Mouse (Mus musculus): Measurements from ENCODE around the gene Dnmt3c. TPM values are rescaled to one million over a fixed set of nuclear protein-coding genes. Genes with fewer than 3 reads are reported as not detected.

The Dnmt3c gene
- total and polyA plus RNA-seq, 3 experiments, result 0.06 TPM; not detected in 2

DNA sequence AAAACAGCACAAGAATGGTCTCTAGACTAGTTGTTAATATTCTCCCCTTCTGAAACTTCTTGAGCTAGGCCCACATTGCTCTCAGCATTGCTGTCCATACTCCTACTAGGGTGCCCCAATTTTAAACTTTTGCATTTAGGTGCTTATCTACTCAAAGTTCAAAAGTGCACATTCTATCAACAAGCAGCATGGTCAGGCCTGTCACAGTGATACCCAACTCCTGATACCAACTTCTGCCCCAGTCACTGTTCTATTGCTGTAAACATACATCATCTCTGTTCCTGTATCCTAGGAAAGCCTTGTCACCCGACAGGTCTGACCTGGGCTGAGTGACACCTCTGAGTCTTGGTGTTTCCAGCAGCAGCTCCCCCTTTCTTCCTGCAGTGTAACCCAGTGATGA lies 26.6 kb downstream of the Dnmt3c start:
- no peak for DNase-seq

- no peak for DNase-seq
These were observed 28.0 kb downstream of the Dnmt3c start for GRCm38 (mm10) chr2:153724424-153724823.

- no peak for DNase-seq
These were observed 28.4 kb downstream of the Dnmt3c start for GRCm38 (mm10) chr2:153724871-153725270.

GRCm38 (mm10) chr2:153725291-153725690 lies 28.8 kb downstream of the Dnmt3c start:
- no peak for DNase-seq

GRCm38 (mm10) chr2:153734033-153734432 lies 37.6 kb downstream of the Dnmt3c start:
- DNase-seq, result no peak

- peak; percentile 100 for DNase-seq
These were observed 44.3 kb downstream of the Dnmt3c start, which contains the start of gene Mapre1 for GRCm38 (mm10) chr2:153740500-153741436. TSS of gene Mapre1 (plus strand) at chr2:153741274.

GRCm38 (mm10) chr2:153741437-153742065 lies 45.1 kb downstream of the Dnmt3c start:
- DNase-seq, result no peak

- no peak for DNase-seq
These were observed 51.5 kb downstream of the Dnmt3c start for GRCm38 (mm10) chr2:153747994-153748393.

- DNase-seq, result no peak
These were observed 53.9 kb downstream of the Dnmt3c start for GRCm38 (mm10) chr2:153750363-153750762.

- DNase-seq, result no peak
These were observed 65.7 kb downstream of the Dnmt3c start for GRCm38 (mm10) chr2:153762121-153762520.

DNA sequence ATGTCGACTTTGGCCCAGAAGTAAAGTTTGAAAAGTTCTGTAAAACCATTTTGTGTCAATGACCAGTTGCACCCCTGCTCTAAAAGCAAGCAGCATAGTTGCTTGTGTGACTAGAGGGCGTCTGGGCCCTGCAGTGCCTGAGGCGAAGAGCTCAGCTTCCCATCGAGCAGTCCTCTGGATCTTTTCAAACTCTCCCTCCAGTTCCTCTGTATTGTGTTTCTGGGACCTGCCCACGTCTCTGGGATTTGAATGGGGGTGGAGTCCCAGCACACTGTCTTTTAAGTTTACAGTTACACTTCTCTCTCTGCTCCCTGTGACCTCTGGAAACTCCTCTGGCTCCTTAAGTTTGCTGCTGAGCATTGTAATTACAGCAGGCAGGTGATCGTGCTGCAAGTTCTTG lies 71.0 kb downstream of the Dnmt3c start:
- DNase-seq, result no peak

DNA sequence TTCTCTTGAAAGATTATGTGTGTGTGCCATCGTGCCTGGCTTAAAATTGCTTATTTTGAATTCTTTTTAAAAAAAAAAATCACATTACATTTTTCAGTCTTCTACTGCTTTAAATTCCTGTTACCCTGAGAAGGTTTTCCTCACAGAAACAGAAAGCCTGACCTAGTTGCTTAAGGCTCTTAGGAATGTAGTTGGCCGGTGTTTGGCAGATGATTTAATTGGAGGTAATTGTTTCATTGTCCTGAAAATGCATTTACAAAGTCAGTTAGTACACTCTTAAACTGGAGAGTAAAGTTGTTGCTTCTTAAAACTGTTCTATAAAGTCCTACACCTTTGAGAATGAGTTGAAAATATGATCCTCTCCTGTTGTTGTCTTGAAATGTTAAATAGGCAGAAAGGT lies 72.4 kb downstream of the Dnmt3c start:
- DNase-seq, result no peak

- no peak for DNase-seq
These were observed 76.5 kb downstream of the Dnmt3c start for GRCm38 (mm10) chr2:153772950-153773349.

GRCm38 (mm10) chr2:153775472-153775871 lies 79.0 kb downstream of the Dnmt3c start:
- DNase-seq, result no peak

GRCm38 (mm10) chr2:153778638-153779362 lies 82.3 kb downstream of the Dnmt3c start:
- peak; percentile 93 for DNase-seq

Other genes with a start within 250 kb of the Dnmt3c start
- gene 4930404H24Rik, start 203.9 kb upstream of the Dnmt3c start, total RNA-seq (2021), result not detected
- gene 4930404H24Rik, start 203.9 kb upstream of the Dnmt3c start, polyA plus RNA-seq (2012; rRNA removed), result not detected in 2 replicates
- gene Nol4l, start 166.7 kb upstream of the Dnmt3c start, total RNA-seq (2021), result 10 to 100 TPM; 11.5 to 16.4 TPM
- gene Nol4l, start 166.7 kb upstream of the Dnmt3c start, polyA plus RNA-seq (2012; rRNA removed), result 6.5 and 9.2 TPM in 2 replicates
- 10 to 100 TPM; 32.3 to 37.0 TPM for gene Commd7, start 63.9 kb upstream of the Dnmt3c start, total RNA-seq (2021)
- 21.9 and 28.9 TPM in 2 replicates for gene Commd7, start 63.9 kb upstream of the Dnmt3c start, polyA plus RNA-seq (2012; rRNA removed)
- 1 to 10 TPM; 1.4 to 1.9 TPM for gene Dnmt3b, start 47.2 kb upstream of the Dnmt3c start, total RNA-seq (2021)
- gene Dnmt3b, start 47.2 kb upstream of the Dnmt3c start, polyA plus RNA-seq (2012; rRNA removed), result 1.2 and 1.7 TPM in 2 replicates
- gene Mapre1, start 44.6 kb downstream of the Dnmt3c start, total RNA-seq (2021), result 100 to 1,000 TPM in 1 of 2 experiments, 10 to 100 TPM in 1; 92.7 to 100 TPM
- gene Mapre1, start 44.6 kb downstream of the Dnmt3c start, polyA plus RNA-seq (2012; rRNA removed), result 2.4 and 3.0 TPM in 2 replicates
- under 1 TPM in 1 of 2 experiments, not detected in 1; 0.20 TPM for gene Efcab8, start 83.3 kb downstream of the Dnmt3c start, total RNA-seq (2021)
- 0.46 and 1.6 TPM in 2 replicates for gene Efcab8, start 83.3 kb downstream of the Dnmt3c start, polyA plus RNA-seq (2012; rRNA removed)
- gene Sun5, start 174.4 kb downstream of the Dnmt3c start, total RNA-seq (2021), result not detected
- not detected in 2 replicates for gene Sun5, start 174.4 kb downstream of the Dnmt3c start, polyA plus RNA-seq (2012; rRNA removed)
- gene Bpifb2, start 178.4 kb downstream of the Dnmt3c start, total RNA-seq (2021), result under 1 TPM in 1 of 2 experiments, not detected in 1; 0.17 TPM
- not detected in 2 replicates for gene Bpifb2, start 178.4 kb downstream of the Dnmt3c start, polyA plus RNA-seq (2012; rRNA removed)
- gene Bpifb6, start 203.7 kb downstream of the Dnmt3c start, total RNA-seq (2021), result 1 to 10 TPM in 1 of 2 experiments, under 1 TPM in 1; 0.55 to 6.3 TPM
- 0.06 TPM in 1 of 2 replicates, not detected in the other for gene Bpifb6, start 203.7 kb downstream of the Dnmt3c start, polyA plus RNA-seq (2012; rRNA removed)
- gene Bpifb3, start 221.6 kb downstream of the Dnmt3c start, total RNA-seq (2021), result not detected
- not detected in 2 replicates for gene Bpifb3, start 221.6 kb downstream of the Dnmt3c start, polyA plus RNA-seq (2012; rRNA removed)
- gene Bpifb4, start 241.6 kb downstream of the Dnmt3c start, total RNA-seq (2021), result not detected
- 0.07 TPM in 1 of 2 replicates, not detected in the other for gene Bpifb4, start 241.6 kb downstream of the Dnmt3c start, polyA plus RNA-seq (2012; rRNA removed)